Mouse (Mus musculus): ENCODE data around the gene Pdcd4. TPM values are rescaled to one million over a fixed set of nuclear protein-coding genes. Genes with fewer than 3 reads are reported as not detected.

Pdcd4 gene
- total RNA-seq, 1 experiment from 2014 or later, result 144 TPM

DNA sequence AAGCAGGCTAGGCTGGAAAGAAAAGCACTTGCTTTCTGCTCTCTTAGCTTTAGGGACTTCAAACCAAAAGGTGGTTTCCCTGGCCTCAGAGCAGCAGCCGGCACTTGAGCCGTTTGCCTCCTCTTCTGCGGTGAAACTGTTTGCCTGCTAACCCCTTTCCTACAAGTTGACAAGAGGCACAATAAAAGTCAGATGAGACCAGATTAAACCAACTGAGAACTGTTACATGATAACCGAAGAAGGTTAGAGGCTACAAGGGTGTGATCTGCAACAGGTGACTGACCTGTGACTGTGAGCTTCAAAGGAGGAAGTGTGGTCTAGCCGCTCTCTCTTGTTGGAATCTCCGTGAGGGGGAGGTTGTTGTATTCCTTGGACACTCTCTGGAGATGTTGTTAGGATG lies 20.5 kb upstream of the Pdcd4 start:
- DNase-seq, result no peak

GRCm38 (mm10) chr19:53872994-53873713 lies 18.9 kb upstream of the Pdcd4 start:
- no peak for DNase-seq

GRCm38 (mm10) chr19:53875246-53875645 lies 16.8 kb upstream of the Pdcd4 start:
- no peak for DNase-seq

- DNase-seq, result no peak
These were observed 14.3 kb upstream of the Pdcd4 start for GRCm38 (mm10) chr19:53877779-53878178.

DNA sequence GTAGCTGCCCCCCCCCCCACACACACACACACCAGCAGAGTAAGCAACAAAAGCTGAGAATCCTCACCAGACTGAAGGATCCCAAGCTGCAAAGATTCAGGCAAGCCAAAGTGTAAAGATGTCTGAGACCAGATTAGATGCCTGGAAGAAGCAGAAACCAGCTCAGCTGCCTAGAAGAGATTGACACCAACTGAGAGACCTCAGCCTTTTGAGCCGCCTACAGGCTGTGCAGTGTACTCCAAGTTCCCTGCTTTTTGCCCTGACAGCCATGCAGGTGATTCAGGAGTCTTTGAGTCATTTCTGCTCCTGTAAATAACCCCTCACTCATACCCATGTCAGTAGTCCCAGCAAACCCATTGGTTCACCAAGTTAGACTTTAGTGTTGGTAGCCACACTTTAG lies 11.6 kb upstream of the Pdcd4 start:
- DNase-seq, result no peak

GRCm38 (mm10) chr19:53881786-53882185 lies 10.2 kb upstream of the Pdcd4 start:
- DNase-seq, result no peak

DNA sequence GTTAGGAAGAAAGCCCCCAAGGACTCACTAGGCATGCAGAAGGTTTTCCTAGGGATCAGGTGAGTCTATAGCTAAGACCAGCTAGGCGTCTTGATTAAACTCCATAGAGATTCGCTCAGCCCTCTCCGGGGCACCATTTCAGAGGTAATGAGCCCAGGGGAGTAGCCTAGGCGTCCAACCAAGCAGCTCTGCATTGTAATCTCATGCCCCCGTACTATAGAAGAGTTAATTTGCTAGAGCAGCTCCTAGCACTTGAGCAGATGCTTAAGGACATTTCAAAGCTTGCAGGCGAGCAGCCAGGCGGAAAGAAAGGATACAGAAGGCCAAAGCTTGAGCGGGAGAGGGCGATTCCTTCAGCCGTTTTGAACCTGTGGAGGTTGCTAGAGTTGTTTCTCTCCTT lies 6.6 kb upstream of the Pdcd4 start:
- no peak for DNase-seq

DNA sequence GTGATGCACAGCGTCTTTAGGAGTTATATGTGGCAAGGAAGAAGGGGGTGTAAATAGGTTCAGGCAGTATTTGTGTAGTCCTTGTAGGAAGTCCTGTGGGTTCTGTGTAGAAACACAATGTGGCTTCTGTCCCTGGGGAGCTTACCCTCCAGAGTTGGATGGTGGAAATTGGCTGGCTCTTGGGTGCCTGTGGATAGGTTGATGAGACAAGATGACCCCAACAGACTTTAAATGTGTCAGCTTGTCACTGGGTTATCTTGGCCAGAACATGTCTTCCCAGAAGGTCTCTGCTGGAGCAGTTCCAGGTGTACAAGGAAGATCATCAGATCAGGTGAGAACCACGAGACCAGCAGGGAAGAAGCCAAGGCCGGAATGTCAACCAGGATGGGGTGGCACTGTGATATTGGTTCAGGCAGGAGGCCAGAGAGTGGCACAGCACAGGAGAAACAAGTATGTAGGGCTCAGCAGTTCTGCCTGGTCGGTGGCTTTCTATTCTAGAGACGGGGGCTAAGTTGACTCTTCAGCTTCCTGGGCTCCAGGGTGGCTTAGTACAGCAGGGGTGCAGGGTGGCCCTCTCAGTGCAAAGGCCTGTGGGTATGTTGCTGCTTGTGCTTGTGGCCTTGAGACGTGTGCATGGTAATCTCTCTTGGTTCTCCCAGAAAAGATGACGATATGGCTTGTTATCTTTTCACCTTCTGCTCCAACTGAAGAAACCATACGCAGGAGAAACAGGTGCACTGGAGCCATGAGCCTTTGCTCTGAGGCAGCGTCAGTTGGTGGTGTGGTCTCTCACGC lies 5.3 kb upstream of the Pdcd4 start:
- no peak for DNase-seq

GRCm38 (mm10) chr19:53887822-53888221 lies 4.2 kb upstream of the Pdcd4 start:
- no peak for DNase-seq

DNA sequence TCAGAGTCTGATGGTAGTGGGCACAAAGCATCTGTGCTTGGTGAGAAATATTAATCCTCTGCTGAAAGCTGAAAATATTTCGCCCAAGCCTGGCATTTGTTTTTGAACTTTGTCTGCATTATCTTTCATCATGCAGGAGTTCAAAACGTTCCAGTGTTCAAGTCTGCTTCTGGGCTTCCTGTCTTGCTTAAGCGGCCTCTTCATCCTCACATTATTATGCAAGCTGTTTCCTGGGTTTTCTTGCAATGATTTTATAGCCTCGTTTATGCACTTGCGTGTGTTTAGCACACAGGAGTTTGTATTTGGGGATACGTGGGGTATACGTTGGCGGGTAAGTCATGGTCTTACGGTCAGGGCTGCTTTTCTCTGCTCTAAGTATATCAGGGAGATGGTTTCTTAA lies 3.7 kb upstream of the Pdcd4 start:
- DNase-seq, result no peak

- DNase-seq, result no peak
These were observed 2.5 kb upstream of the Pdcd4 start for GRCm38 (mm10) chr19:53889555-53889954.

DNA sequence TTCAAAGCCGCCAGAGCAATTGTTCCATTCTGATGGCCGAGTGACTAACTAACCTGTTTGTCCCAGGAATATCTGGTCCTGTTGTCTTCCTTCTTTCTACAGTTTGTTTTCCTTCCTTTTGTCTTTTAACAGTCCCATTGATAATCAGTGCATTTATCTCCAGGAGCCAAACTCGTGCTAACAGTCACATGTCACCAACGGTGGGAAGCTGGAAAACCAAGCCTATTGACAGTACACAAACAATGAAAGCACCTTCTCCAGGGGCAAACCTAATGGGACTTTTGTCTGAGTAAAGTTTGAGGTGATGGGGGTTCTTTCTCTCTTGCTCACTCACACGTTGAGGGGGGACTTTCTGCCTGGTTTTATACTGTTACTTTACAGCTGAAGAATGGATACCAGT lies 1.8 kb upstream of the Pdcd4 start:
- no peak for DNase-seq

DNA sequence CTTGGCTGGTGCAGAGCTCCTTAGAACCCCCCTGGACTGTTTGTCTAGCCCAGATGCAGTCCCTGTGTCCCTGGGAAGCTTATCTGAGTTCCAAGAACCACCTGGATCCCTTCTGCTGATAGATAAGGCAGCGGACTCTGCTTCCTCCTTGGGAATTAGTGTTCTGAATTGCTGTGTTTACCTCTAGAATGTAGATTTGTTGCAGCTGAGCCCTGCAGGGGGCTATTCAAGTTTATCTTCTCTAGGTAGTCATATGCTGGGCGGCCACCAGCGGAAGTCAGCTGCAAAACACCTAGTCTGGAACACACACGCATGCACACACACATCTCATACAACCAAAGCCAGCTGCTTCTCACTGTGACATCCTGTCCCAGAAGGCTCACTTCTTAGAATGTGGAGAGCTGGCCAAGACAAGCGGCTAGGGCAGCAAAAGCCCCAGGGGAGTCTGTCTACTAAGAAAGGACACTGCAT lies 1.2 kb upstream of the Pdcd4 start:
- no peak for DNase-seq

DNA sequence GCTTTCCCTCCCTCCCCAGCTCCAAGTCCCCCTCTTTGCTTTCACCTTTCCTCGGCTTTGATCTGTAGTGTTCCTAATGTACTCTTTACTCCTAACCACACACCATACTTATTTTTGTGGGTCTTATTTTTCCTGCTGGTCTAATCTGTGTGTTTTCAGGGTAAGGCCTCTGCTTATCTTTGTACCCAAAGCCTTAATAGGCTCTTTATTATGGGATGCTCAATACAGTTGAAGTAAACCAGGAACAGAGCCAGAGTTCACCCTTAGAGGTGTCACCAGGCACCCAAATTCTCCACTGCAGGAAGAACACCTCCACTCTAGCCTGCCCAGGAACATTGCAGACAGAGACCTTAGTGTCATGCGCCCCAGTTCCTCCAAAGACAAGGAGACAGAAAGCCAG lies 462 bp upstream of the Pdcd4 start:
- no peak for DNase-seq

DNA sequence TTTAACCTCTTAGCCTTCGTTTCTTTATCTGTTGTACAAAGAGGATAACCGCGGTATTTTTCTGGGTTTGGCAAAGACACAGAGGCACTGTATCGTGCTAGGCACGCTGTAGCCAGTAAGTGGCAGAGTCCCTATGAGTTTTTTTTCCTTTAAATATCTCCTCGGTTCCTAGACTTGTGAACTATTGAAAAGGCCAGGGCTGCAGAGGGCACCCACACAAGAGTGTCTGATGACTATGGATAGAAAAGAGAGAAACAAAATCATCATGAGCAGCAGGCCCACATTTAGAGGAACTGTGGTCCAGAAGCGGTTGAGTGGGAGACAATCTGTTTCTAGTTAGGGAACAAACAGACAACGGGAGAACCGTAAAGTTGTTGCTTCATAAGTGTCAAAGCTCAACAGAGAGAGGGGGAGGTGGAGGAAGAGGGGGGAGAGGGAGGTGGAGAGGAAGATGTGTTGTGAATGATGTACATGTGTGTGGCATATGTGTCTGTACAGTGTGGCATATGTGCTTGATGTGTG lies 868 bp downstream of the Pdcd4 start:
- DNase-seq, result no peak

DNA sequence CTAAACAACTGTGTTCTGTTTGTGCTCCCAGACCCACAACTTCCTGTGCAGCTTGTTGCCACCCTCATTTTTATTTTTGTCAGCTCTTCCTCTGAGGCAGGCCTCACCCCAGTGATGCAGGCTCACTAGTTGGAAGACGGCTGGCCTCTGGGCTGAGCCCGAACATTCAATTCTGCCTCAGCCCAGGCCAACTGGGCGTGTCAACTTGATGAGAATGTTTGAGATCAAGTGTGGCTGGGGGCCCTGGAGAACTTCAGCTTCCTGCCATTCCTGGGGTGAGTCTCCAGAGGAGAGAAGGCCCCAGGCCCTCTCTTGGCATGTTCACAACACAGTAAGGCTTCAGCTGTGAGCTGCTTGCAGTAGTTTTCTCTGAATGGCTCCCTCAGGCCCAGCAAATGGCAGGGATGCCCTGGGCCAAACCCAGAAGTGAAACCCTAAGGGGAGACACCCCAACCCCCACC lies 1.7 kb downstream of the Pdcd4 start:
- no peak for DNase-seq

DNA sequence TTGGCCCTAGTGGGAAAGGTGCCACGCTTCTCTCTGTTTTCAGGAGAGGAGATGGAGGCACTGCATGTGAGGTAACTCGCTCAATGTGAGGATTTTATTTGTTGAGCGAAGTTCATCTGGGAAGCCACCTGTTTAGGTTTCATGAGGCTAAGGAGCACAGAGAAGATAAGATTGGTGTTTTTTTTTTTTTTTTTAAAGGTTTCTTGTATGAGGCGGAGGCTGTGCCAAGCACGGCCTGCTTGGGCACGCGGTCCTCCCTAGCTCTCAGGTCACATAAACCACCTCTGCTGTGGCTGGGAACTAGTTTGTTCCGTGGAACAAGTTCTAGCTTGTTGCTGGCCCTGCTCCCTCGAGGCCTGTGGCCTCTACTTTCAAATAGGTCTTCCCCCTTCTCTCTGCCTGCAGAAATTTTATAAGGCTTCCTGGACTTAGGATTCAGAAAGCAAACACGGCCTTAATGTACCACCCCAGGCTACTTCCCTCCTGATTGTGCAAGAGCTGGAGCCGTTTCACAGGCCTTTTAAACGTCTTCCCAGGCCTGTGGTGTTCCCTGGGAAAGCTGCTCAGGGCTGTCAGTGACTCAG lies 2.6 kb downstream of the Pdcd4 start:
- DNase-seq, result no peak

DNA sequence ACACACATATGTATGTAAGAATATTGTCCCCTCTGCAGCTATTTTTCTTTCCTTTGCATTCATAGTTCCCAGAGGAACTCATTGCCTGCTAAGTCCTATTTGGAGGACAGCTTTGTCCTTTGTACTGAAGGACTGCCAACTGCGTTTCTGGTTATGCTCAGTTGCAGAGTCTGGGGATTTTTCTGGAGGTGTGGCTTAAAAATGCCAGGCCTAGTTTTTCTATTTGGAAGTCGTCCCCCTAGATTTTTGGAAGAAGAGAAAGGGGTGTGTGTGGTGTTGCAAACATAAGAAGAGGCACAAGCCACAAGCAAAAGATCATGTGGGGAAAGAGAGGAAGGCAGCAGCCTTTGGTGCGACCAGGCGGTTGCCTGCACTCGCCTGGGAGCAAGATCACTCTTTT lies 6.0 kb downstream of the Pdcd4 start:
- DNase-seq, result no peak

GRCm38 (mm10) chr19:53898498-53898897 lies 6.5 kb downstream of the Pdcd4 start:
- no peak for DNase-seq

DNA sequence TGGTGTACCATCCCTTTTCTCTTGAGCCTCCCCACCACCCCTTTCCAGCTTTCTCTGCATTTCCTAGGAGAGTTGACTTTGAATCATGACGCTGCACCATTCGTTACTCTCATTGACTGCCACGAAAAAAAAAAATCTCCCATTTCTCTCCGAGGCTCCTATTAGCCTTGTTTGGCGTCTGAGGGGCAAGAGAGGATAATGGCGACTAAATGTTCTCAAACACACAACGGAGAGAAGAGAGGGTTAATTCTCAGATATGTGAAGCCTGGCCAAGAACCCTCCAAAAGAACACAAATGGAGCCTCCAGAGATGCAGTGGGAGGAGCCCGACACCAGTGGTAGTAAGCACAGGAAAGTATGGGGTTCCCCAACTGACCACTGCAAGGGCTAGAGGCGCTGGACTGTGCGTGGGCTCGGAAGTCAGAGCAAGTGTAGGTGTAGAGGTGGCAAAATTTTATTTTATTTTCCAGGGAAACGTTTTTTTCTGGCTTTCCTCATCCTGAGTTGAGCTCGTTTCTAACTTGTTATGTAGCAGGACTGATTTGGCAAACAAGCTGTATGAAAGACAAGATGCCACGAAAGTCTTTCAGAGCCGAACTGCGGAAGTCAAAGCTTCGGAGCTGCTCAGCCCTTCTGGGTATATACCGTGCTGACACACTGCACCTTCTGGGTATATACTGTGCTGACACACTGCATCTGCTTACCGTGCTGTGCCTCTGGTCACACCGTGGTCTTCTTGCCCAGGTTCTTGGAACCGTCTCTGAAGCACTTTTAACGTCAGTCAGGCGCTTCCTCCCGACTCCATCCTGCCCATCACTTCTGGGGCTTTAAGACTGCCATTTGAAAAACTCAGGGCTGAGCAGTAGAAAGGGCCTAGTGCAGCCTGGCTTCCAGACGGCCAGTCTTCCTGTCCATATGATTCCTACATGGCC lies 7.2 kb downstream of the Pdcd4 start:
- DNase-seq, result no peak

GRCm38 (mm10) chr19:53899941-53900610 lies 8.0 kb downstream of the Pdcd4 start:
- no peak for DNase-seq

All from adrenal gland, postnatal 25 days (tissue).